Mouse (Mus musculus) megakaryocyte, embryonic 14.5 days (primary cell): Measurements from ENCODE around the gene Rap2a.

Source experiments
- FLI1 ChIP-seq: IDR thresholded peaks from 2 replicates; pipeline ENCODE4 v1.6.1; 2012; ENCODE audit warnings: low read length, inconsistent platforms, mixed read lengths
- GATA1 ChIP-seq: IDR thresholded peaks from 3 replicates; pipeline ENCODE4 v1.6.1; 2012; ENCODE audit warnings: mixed read lengths, low read length, inconsistent platforms, borderline replicate concordance

- no peak for TF ChIP-seq FLI1
- no peak for TF ChIP-seq GATA1
Observed at GRCm38 (mm10) chr14:120535446-120535845, 57.2 kb downstream of the Rap2a start.
